Mouse (Mus musculus): ENCODE measurements around the gene Adh7.

DNA sequence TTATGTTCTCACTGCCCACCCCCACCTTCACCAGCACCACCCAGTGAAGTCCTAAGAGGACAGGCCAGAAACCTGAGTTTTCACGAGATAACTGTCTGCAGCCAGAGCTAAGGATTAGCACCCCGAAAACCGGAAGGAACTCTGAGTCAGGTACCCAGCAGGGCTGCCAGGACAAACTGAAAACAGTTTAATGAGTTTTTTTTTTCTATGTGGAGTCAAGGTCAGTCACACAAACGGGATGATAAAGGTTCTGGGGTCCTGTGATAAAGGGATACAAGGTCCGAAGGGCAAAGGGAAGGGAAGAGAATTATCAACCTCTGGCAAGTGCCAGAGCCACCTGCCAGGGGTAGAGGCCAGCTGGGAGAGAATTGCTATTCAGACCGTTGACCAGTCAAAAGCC, 23.8 kb downstream of the Adh7 start:
- TF ChIP-seq NANOG (IDR thresholded peaks at IDR 0.05; ENCODE audit: borderline replicate concordance, low read length) = no peak
- no peak for TF ChIP-seq CTCF (conservative IDR thresholded peaks at IDR 0.05; ENCODE audit: low read length)
- TF ChIP-seq POU5F1 (IDR thresholded peaks at IDR 0.05; ENCODE audit: borderline replicate concordance, low read length) = no peak

Measured in E14TG2a.4 (cell line).